Mouse (Mus musculus) embryonic facial prominence, embryonic 13.5 days (tissue): ENCODE results near the gene Ell3. TPM values are rescaled to one million over a fixed set of nuclear protein-coding genes. Genes with fewer than 3 reads are reported as not detected.

Experiments
- ATAC-seq: fragments of 200-750 bp; cut with Nextera tagmentation; 2 replicates; pipeline ENCODE4 v1.8.0; 2017; ENCODE audit warnings: low read depth; ENCODE audit not compliant: insufficient number of reproducible peaks, insufficient read depth, low FRiP score, low TSS enrichment
- H3K27ac ChIP-seq: fragments of 300-500 bp; sonication (generic); 2 replicates; pipeline ENCODE4 v1.5.1; 2015; ENCODE audit warnings: moderate library complexity, mild to moderate bottlenecking, inconsistent platforms
- H3K27me3 ChIP-seq: fragments of 300-500 bp; sonication (generic); 2 replicates; pipeline ENCODE4 v1.6.1; 2015; ENCODE audit warnings: mild to moderate bottlenecking, inconsistent platforms
- H3K36me3 ChIP-seq: fragments of 300-500 bp; sonication (generic); 2 replicates; pipeline ENCODE4 v1.6.1; 2015; ENCODE audit warnings: mild to moderate bottlenecking, inconsistent platforms
- H3K4me1 ChIP-seq: fragments of 300-500 bp; sonication (generic); 2 replicates; pipeline ENCODE4 v1.6.1; 2015; ENCODE audit warnings: inconsistent platforms
- H3K4me2 ChIP-seq: fragments of 300-500 bp; sonication (generic); 2 replicates; pipeline ENCODE4 v1.6.1; 2015; ENCODE audit warnings: moderate library complexity, mild to moderate bottlenecking, inconsistent platforms
- H3K4me3 ChIP-seq: fragments of 300-500 bp; sonication (generic); 2 replicates; pipeline ENCODE4 v1.5.1; 2015; ENCODE audit warnings: mild to moderate bottlenecking, inconsistent platforms
- H3K9ac ChIP-seq: fragments of 300-500 bp; sonication (generic); 2 replicates; pipeline ENCODE4 v1.6.1; 2015; ENCODE audit warnings: mild to moderate bottlenecking, inconsistent platforms
- H3K9me3 ChIP-seq: fragments of 300-500 bp; sonication (generic); 2 replicates; pipeline ENCODE4 v1.6.1; 2016; ENCODE audit warnings: inconsistent platforms
- WGBS: fragments of 180-500 bp; shearing (Covaris S2); methylation state at CpG from one replicate; pipeline ENCODE4 v1.1.7; 2015; ENCODE audit warnings: mixed read lengths; 5-methylcytosine and 5-hydroxymethylcytosine counted together
- polyA plus RNA-seq: library from polyadenylated mRNA; unstranded; fragments of >200 nt; fragmentation: Nextera tagmentation; extraction: Ambion mirVana; gene quantifications from 2 replicates; pipeline ENCODE4 v1.2.1, GENCODE M21; 2015

Gene Ell3
- polyA plus RNA-seq, 1 experiment from 2014 or later = 12.2 TPM

GRCm38 (mm10) chr2:121446506-121446905 lies 2.4 kb upstream of the Ell3 start:
- peaks cover 6% of the 10 kb centered on the region for H3K36me3 ChIP-seq
- H3K27ac ChIP-seq = no peak overlapping the region
- H3K4me3 ChIP-seq = no peak overlapping the region
- peaks cover 10% of the 10 kb centered on the region for H3K27me3 ChIP-seq
- H3K9ac ChIP-seq = no peak overlapping the region
- peaks cover 36% of the 10 kb centered on the region for H3K4me1 ChIP-seq
- no peak overlapping the region for H3K4me2 ChIP-seq
- no peaks in the 10 kb centered on the region for H3K9me3 ChIP-seq
- 77% methylated on average over 4 of the region's 4 CpGs for WGBS
- ATAC-seq = no peak

- H3K4me1 ChIP-seq = peaks cover 24% of the 10 kb centered on the region
- H3K27ac ChIP-seq = no peak overlapping the region
- no peak overlapping the region for H3K4me3 ChIP-seq
- no peaks in the 10 kb centered on the region for H3K36me3 ChIP-seq
- H3K9me3 ChIP-seq = no peaks in the 10 kb centered on the region
- ATAC-seq = no peak
- H3K9ac ChIP-seq = no peak overlapping the region
- WGBS = 81% methylated on average over 3 of the region's 3 CpGs
- H3K4me2 ChIP-seq = no peak overlapping the region
- H3K27me3 ChIP-seq = peaks cover 16% of the 10 kb centered on the region
Observed at GRCm38 (mm10) chr2:121445117-121445516, 1.0 kb upstream of the Ell3 start.

- ATAC-seq = no peak
- Histone ChIP-seq H3K9me3 (no peaks in the 10 kb centered on the region), H3K9ac (peak overlapping the region; percentile 70), H3K36me3 (peaks cover 19% of the 10 kb centered on the region), H3K4me2 (peak overlapping the region; percentile 93), H3K4me1 (peaks cover 23% of the 10 kb centered on the region), H3K27me3 (peaks cover 16% of the 10 kb centered on the region), H3K27ac (no peak overlapping the region), H3K4me3 (peak overlapping the region; percentile 53)
- WGBS = 16% methylated on average over 8 of the region's 8 CpGs
Observed at GRCm38 (mm10) chr2:121443068-121443349, 1.1 kb downstream of the Ell3 start.

GRCm38 (mm10) chr2:121442259-121443067 lies 1.6 kb downstream of the Ell3 start:
- Histone ChIP-seq H3K4me2 (peak overlapping the region; percentile 93), H3K36me3 (peaks cover 24% of the 10 kb centered on the region), H3K27ac (no peak overlapping the region), H3K4me3 (peak overlapping the region; percentile 53), H3K4me1 (peaks cover 17% of the 10 kb centered on the region), H3K9ac (peak overlapping the region; percentile 70), H3K9me3 (no peaks in the 10 kb centered on the region), H3K27me3 (peaks cover 16% of the 10 kb centered on the region)
- WGBS = 1% methylated on average over 30 of the region's 30 CpGs
- ATAC-seq = peak; percentile 68; the same call in 1 of the 2 replicates

- H3K4me3 ChIP-seq = peak overlapping the region; percentile 53
- H3K9ac ChIP-seq = peak overlapping the region; percentile 70
- WGBS = 6% methylated on average over 11 of the region's 11 CpGs
- peaks cover 16% of the 10 kb centered on the region for H3K27me3 ChIP-seq
- H3K36me3 ChIP-seq = peaks cover 30% of the 10 kb centered on the region
- H3K9me3 ChIP-seq = no peaks in the 10 kb centered on the region
- H3K4me2 ChIP-seq = peak overlapping the region; percentile 93
- ATAC-seq = no peak
- peaks cover 17% of the 10 kb centered on the region for H3K4me1 ChIP-seq
- H3K27ac ChIP-seq = no peak overlapping the region
Observed at GRCm38 (mm10) chr2:121441800-121442199, 2.3 kb downstream of the Ell3 start.

GRCm38 (mm10) chr2:121440834-121441605 lies 3.1 kb downstream of the Ell3 start:
- Histone ChIP-seq H3K9me3 (no peaks in the 10 kb centered on the region), H3K36me3 (peaks cover 36% of the 10 kb centered on the region), H3K4me2 (peak overlapping the region; percentile 93), H3K9ac (no peak overlapping the region), H3K4me3 (no peak overlapping the region), H3K27me3 (peaks cover 16% of the 10 kb centered on the region), H3K27ac (no peak overlapping the region), H3K4me1 (peaks cover 17% of the 10 kb centered on the region)
- no peak for ATAC-seq
- WGBS = 51% methylated on average over 5 of the region's 5 CpGs

GRCm38 (mm10) chr2:121439746-121440145 lies 4.3 kb downstream of the Ell3 start:
- Histone ChIP-seq H3K9me3 (no peaks in the 10 kb centered on the region), H3K4me1 (peaks cover 17% of the 10 kb centered on the region), H3K27ac (no peak overlapping the region), H3K9ac (no peak overlapping the region), H3K27me3 (peaks cover 16% of the 10 kb centered on the region), H3K4me3 (no peak overlapping the region), H3K4me2 (no peak overlapping the region), H3K36me3 (peaks cover 49% of the 10 kb centered on the region)
- ATAC-seq = no peak
- WGBS = 70% methylated on average over 4 of the region's 4 CpGs

GRCm38 (mm10) chr2:121434854-121435253 lies 9.2 kb downstream of the Ell3 start:
- Histone ChIP-seq H3K9ac (no peak overlapping the region), H3K4me2 (no peak overlapping the region)
- 98% methylated on average over 1 of the region's 1 CpGs for WGBS

GRCm38 (mm10) chr2:121425890-121426289 lies 18.2 kb downstream of the Ell3 start:
- Histone ChIP-seq H3K4me3 (no peak overlapping the region), H3K9ac (no peak overlapping the region), H3K27me3 (no peaks in the 10 kb centered on the region), H3K4me2 (no peak overlapping the region), H3K4me1 (no peaks in the 10 kb centered on the region), H3K36me3 (peaks cover 96% of the 10 kb centered on the region), H3K9me3 (no peaks in the 10 kb centered on the region), H3K27ac (no peak overlapping the region)
- 88% methylated on average over 2 of the region's 2 CpGs for WGBS
- ATAC-seq = no peak

More at GRCm38 (mm10) chr2:121434854-121435253, 9.2 kb downstream of the Ell3 start:
- no peak overlapping the region for H3K27ac ChIP-seq
- ATAC-seq = no peak
- H3K9me3 ChIP-seq = no peaks in the 10 kb centered on the region
- peaks cover 98% of the 10 kb centered on the region for H3K36me3 ChIP-seq
- H3K4me1 ChIP-seq = no peaks in the 10 kb centered on the region
- no peak overlapping the region for H3K4me3 ChIP-seq
- no peaks in the 10 kb centered on the region for H3K27me3 ChIP-seq

- no peaks in the 10 kb centered on the region for H3K27me3 ChIP-seq
- H3K9me3 ChIP-seq = no peaks in the 10 kb centered on the region
- peaks cover 87% of the 10 kb centered on the region for H3K36me3 ChIP-seq
Observed at GRCm38 (mm10) chr2:121423166-121423565, 20.9 kb downstream of the Ell3 start.

GRCm38 (mm10) chr2:121418476-121418875 lies 25.6 kb downstream of the Ell3 start:
- Histone ChIP-seq H3K27me3 (no peaks in the 10 kb centered on the region), H3K9me3 (no peaks in the 10 kb centered on the region), H3K4me1 (peaks cover 24% of the 10 kb centered on the region), H3K9ac (no peak overlapping the region), H3K4me2 (no peak overlapping the region), H3K36me3 (peaks cover 54% of the 10 kb centered on the region), H3K27ac (no peak overlapping the region), H3K4me3 (no peak overlapping the region)
- 92% methylated on average over 3 of the region's 3 CpGs for WGBS
- no peak for ATAC-seq

More at GRCm38 (mm10) chr2:121423166-121423565, 20.9 kb downstream of the Ell3 start:
- Histone ChIP-seq H3K9ac (no peak overlapping the region), H3K4me2 (no peak overlapping the region), H3K27ac (no peak overlapping the region), H3K4me3 (no peak overlapping the region), H3K4me1 (0 out of 2 replicates have a peak, but pooled peaks cover 3% of the 10 kb centered on the region)
- WGBS = 92% methylated on average over 2 of the region's 2 CpGs
- no peak for ATAC-seq

GRCm38 (mm10) chr2:121416356-121416755 lies 27.7 kb downstream of the Ell3 start:
- H3K4me1 ChIP-seq = peaks cover 24% of the 10 kb centered on the region
- H3K27ac ChIP-seq = no peak overlapping the region
- H3K4me3 ChIP-seq = peak overlapping the region; percentile 73; the same call in 1 of the 2 replicates
- peaks cover 35% of the 10 kb centered on the region for H3K36me3 ChIP-seq
- H3K9ac ChIP-seq = no peak overlapping the region
- H3K9me3 ChIP-seq = no peaks in the 10 kb centered on the region
- no peak for ATAC-seq
- 92% methylated on average over 6 of the region's 6 CpGs for WGBS
- H3K27me3 ChIP-seq = no peaks in the 10 kb centered on the region
- peak overlapping the region; percentile 68 for H3K4me2 ChIP-seq
